Mouse (Mus musculus): ENCODE results near the gene Srek1.

GRCm38 (mm10) chr13:103745160-103745559, 29.2 kb downstream of the Srek1 start:
- TF ChIP-seq CTCF (IDR thresholded peaks at IDR 0.05; ENCODE audit: borderline replicate concordance, insufficient read depth, low read length): no peak
- no peak for TF ChIP-seq POLR2A (IDR thresholded peaks at IDR 0.05; ENCODE audit: low read depth, low read length)

Measured in embryonic fibroblast, embryonic 13.5 days (primary cell).